Mouse (Mus musculus) brain, embryonic 18.5 days (tissue): ENCODE measurements at regions not wholly inside any gene's neighbourhood (a gene's known extent, or its start where the extent isn't known, plus 50 kb on each side); places are given as distances from the start of the nearest gene placed in this dataset.
"Not testable (repeated sequence)": the region's sequence is repeated elsewhere in the genome, so short reads cannot be mapped to it uniquely, and the experiment has no call there.

Experiments
- DNase-seq: peaks from one replicate; pipeline ENCODE4 v3.0.0-alpha.2; 2012; ENCODE audit warnings: low read depth, low spot score

- no peak for DNase-seq
Measured at GRCm38 (mm10) chr8:8983133-8983661, 292.9 kb upstream of the Arglu1 start.

- DNase-seq: no peak
Measured at GRCm38 (mm10) chr8:8978969-8979368, 288.6 kb upstream of the Arglu1 start.

- no peak for DNase-seq
Measured at GRCm38 (mm10) chr8:8973769-8974168, 283.4 kb upstream of the Arglu1 start.

- DNase-seq: no peak
Measured at GRCm38 (mm10) chr8:8973334-8973733, 283.0 kb upstream of the Arglu1 start.

GRCm38 (mm10) chr8:8970776-8971175, 280.5 kb upstream of the Arglu1 start:
- DNase-seq: no peak

GRCm38 (mm10) chr8:8970346-8970745, 280.0 kb upstream of the Arglu1 start:
- DNase-seq: no peak

GRCm38 (mm10) chr8:8969112-8969950, 279.0 kb upstream of the Arglu1 start:
- DNase-seq: no peak

GRCm38 (mm10) chr8:8966658-8967048, 276.3 kb upstream of the Arglu1 start:
- DNase-seq: no peak

- no peak for DNase-seq
Measured at GRCm38 (mm10) chr8:8965983-8966657, 275.8 kb upstream of the Arglu1 start.

- DNase-seq: no peak
Measured at GRCm38 (mm10) chr8:8960221-8960620, 269.9 kb upstream of the Arglu1 start.

- DNase-seq: no peak
Measured at GRCm38 (mm10) chr8:8959787-8960093, 269.4 kb upstream of the Arglu1 start.

GRCm38 (mm10) chr8:8959021-8959786, 268.9 kb upstream of the Arglu1 start:
- no peak for DNase-seq

- not testable (repeated sequence) for DNase-seq
Measured at GRCm38 (mm10) chr8:8958140-8958539, 267.8 kb upstream of the Arglu1 start.

- DNase-seq: no peak
Measured at GRCm38 (mm10) chr8:8952212-8952611, 261.9 kb upstream of the Arglu1 start.

GRCm38 (mm10) chr8:8951186-8951585, 260.9 kb upstream of the Arglu1 start:
- DNase-seq: no peak

GRCm38 (mm10) chr8:8947516-8948161, 257.3 kb upstream of the Arglu1 start:
- DNase-seq: no peak

GRCm38 (mm10) chr8:8942991-8943390, 252.7 kb upstream of the Arglu1 start:
- no peak for DNase-seq

GRCm38 (mm10) chr8:8940899-8941298, 250.6 kb upstream of the Arglu1 start:
- no peak for DNase-seq

GRCm38 (mm10) chr8:8938536-8938935, 248.2 kb upstream of the Arglu1 start:
- no peak for DNase-seq

- DNase-seq: no peak
Measured at GRCm38 (mm10) chr8:8932466-8932865, 242.1 kb upstream of the Arglu1 start.

- no peak for DNase-seq
Measured at GRCm38 (mm10) chr8:8931746-8932145, 241.4 kb upstream of the Arglu1 start.
